ENCODE assay signal across 8 mouse cellular contexts in genomic region chr16:13446971-13447283, GRCm38 (mm10).
A peak's percentile ranks its signal among the peaks of the same experiment; 100 is the strongest.
DNase-seq lines count a peak whose midpoint lies in the region; ATAC-seq and TF ChIP-seq lines count a peak whose summit lies in the region.

No protein-coding gene starts in this region.

- H3K79me2 ChIP-seq in liver, adult 2 months (ENCODE audit: control insufficient read depth, insufficient read depth, low read length): no peaks in the 10 kb centered on the region

- no peaks in the 10 kb centered on the region for H3K9me3 ChIP-seq in forebrain, embryonic 11.5 days (ENCODE audit: control insufficient read depth, low read length)
- H3K9me3 ChIP-seq in limb, embryonic 11.5 days (ENCODE audit: control insufficient read depth, low read length): no peaks in the 10 kb centered on the region
- no peaks in the 10 kb centered on the region for H3K9me3 ChIP-seq in neural tube, embryonic 15.5 days (replicated peaks)

- peak overlapping the region; percentile 68; the same call in 1 of the 2 replicates for H3K4me3 ChIP-seq in liver, adult 2 months (ENCODE audit: insufficient read depth, low read depth, low read length)
- peak overlapping the region; percentile 68 for H3K4me3 ChIP-seq in forebrain, embryonic 11.5 days (ENCODE audit: low read depth, low read length)
- peak overlapping the region; percentile 69 for H3K4me3 ChIP-seq in limb, embryonic 11.5 days (ENCODE audit: low read depth, low read length)
- peak overlapping the region; percentile 73 for H3K4me3 ChIP-seq in neural tube, embryonic 15.5 days (replicated peaks)

- H3K27me3 ChIP-seq in liver, adult 2 months (ENCODE audit: control insufficient read depth, insufficient read depth, low read length): no peaks in the 10 kb centered on the region
- peaks cover 41% of the 10 kb centered on the region for H3K27me3 ChIP-seq in forebrain, embryonic 11.5 days (ENCODE audit: control insufficient read depth, insufficient read depth, low read length)
- peaks cover 24% of the 10 kb centered on the region for H3K27me3 ChIP-seq in limb, embryonic 11.5 days (ENCODE audit: control insufficient read depth, insufficient read depth, low read length)
- peaks cover 29% of the 10 kb centered on the region for H3K27me3 ChIP-seq in neural tube, embryonic 15.5 days (replicated peaks)

- no peak for TF ChIP-seq CTCF in liver, adult 2 months (IDR thresholded peaks at IDR 0.05; ENCODE audit: low read depth, low read length)

- H3K4me2 ChIP-seq in forebrain, embryonic 11.5 days (ENCODE audit: low read depth, low read length, severe bottlenecking): peak overlapping the region; percentile 100
- H3K4me2 ChIP-seq in limb, embryonic 11.5 days (ENCODE audit: low read depth, severe bottlenecking): peak overlapping the region; percentile 100
- H3K4me2 ChIP-seq in neural tube, embryonic 15.5 days: peak overlapping the region; percentile 97

- H3K9ac ChIP-seq in liver, adult 2 months (ENCODE audit: low read depth, low read length): peak overlapping the region; percentile 73; the same call in 1 of the 2 replicates
- no peak overlapping the region for H3K9ac ChIP-seq in forebrain, embryonic 11.5 days (ENCODE audit: low read length)
- H3K9ac ChIP-seq in limb, embryonic 11.5 days (ENCODE audit: low read length): no peak overlapping the region
- 0 out of 2 replicates have a peak overlapping the region, but pooled peaks have one; percentile 30 for H3K9ac ChIP-seq in neural tube, embryonic 15.5 days (replicated peaks)

- H3K27ac ChIP-seq in liver, adult 2 months (replicated peaks; ENCODE audit: insufficient read depth, low read depth, low read length): no peak overlapping the region
- no peak overlapping the region for H3K27ac ChIP-seq in forebrain, embryonic 11.5 days (ENCODE audit: low read depth, low read length)
- H3K27ac ChIP-seq in limb, embryonic 11.5 days (replicated peaks; ENCODE audit: low read depth, low read length): no peak overlapping the region
- H3K27ac ChIP-seq in neural tube, embryonic 15.5 days (replicated peaks): no peak overlapping the region

- H3K4me1 ChIP-seq in liver, adult 2 months (ENCODE audit: control insufficient read depth, insufficient read depth, low read length): no peaks in the 10 kb centered on the region
- peaks cover 14% of the 10 kb centered on the region; the same call in 1 of the 2 replicates for H3K4me1 ChIP-seq in forebrain, embryonic 11.5 days (replicated peaks; ENCODE audit: control insufficient read depth, insufficient read depth, low read length)
- H3K4me1 ChIP-seq in limb, embryonic 11.5 days (ENCODE audit: control insufficient read depth, insufficient read depth, low read length): 0 out of 2 replicates have a peak, but pooled peaks cover 2% of the 10 kb centered on the region
- peaks cover 36% of the 10 kb centered on the region for H3K4me1 ChIP-seq in neural tube, embryonic 15.5 days

- WGBS in liver, adult 2 months: 10% methylated on average over 11 of the region's 11 CpGs
- WGBS in forebrain, embryonic 11.5 days: under 1% methylated on average over 9 of the region's 11 CpGs
- WGBS in limb, embryonic 11.5 days: 3% methylated on average over 11 of the region's 11 CpGs
- 3% methylated on average over 11 of the region's 11 CpGs for WGBS in neural tube, embryonic 15.5 days

- no peak for ATAC-seq in forebrain, embryonic 11.5 days (replicated peaks; ENCODE audit: low FRiP score)
- no peak for ATAC-seq in limb, embryonic 11.5 days (ENCODE audit: insufficient number of reproducible peaks, low FRiP score, low TSS enrichment, low read depth)
- ATAC-seq in neural tube, embryonic 15.5 days (ENCODE audit: low FRiP score): 0 out of 2 replicates have a peak, but pooled peaks have one; percentile 9

- no peaks in the 10 kb centered on the region for H3K36me3 ChIP-seq in liver, adult 2 months (ENCODE audit: control insufficient read depth, insufficient read depth, low read length)
- no peaks in the 10 kb centered on the region for H3K36me3 ChIP-seq in forebrain, embryonic 11.5 days (ENCODE audit: control insufficient read depth, insufficient read depth, low read length)
- H3K36me3 ChIP-seq in limb, embryonic 11.5 days (ENCODE audit: control insufficient read depth, insufficient read depth, low read length): no peaks in the 10 kb centered on the region
- H3K36me3 ChIP-seq in neural tube, embryonic 15.5 days: no peaks in the 10 kb centered on the region

- TF ChIP-seq POLR2A in liver, adult 2 months (IDR thresholded peaks at IDR 0.05; ENCODE audit: extremely low read depth, insufficient read depth, low read length): no peak

- DNase-seq in liver, adult 2 months (ENCODE audit: extremely low read depth, low read depth, low spot score): no peak
- DNase-seq in liver: no peak
- DNase-seq in forebrain, embryonic 11.5 days (ENCODE audit: low spot score): no peak
- DNase-seq in limb, embryonic 11.5 days (ENCODE audit: low spot score): no peak
- no peak for DNase-seq in right cerebral cortex, postnatal 36 days (ENCODE audit: low spot score in 2 of 2)
- DNase-seq in B cell, adult 2 months: no peak
- no peak for DNase-seq in gastrocnemius, postnatal 10 days

Comparison
In these comparisons a context has a peak if more than half of its experiments do, and no peak if none do; other contexts are left out.
1. H3K9ac ChIP-seq: peak in liver, adult 2 months (single experiment) and neural tube, embryonic 15.5 days (single experiment); none in forebrain, embryonic 11.5 days (single experiment) and limb, embryonic 11.5 days (single experiment).
2. Peak in every context shown above with its lines, with median percentiles within 50 percentile points of each other: H3K4me3 ChIP-seq and H3K4me2 ChIP-seq.